Mouse (Mus musculus): ENCODE data around the gene Skap1. TPM values are rescaled to one million over a fixed set of nuclear protein-coding genes. Genes with fewer than 3 reads are reported as not detected.

Skap1 gene
- polyA plus RNA-seq, 2 experiments = 0.11 to 0.14 TPM

- H3K36me3 ChIP-seq (replicated peaks; ENCODE audit: control insufficient read depth, insufficient read depth, low read depth) = no peaks in the 10 kb centered on the region
- DNase-seq (ENCODE audit: low read depth in 3 of 3, low spot score in 3 of 3) (no peak), ATAC-seq (ENCODE audit: insufficient read depth) (no peak)
- H3K9me3 ChIP-seq (ENCODE audit: control insufficient read depth, low read length) = no peaks in the 10 kb centered on the region
- H3K27ac ChIP-seq = no peak overlapping the region
- H3K4me2 ChIP-seq (ENCODE audit: low read depth) = no peak overlapping the region
- no peak overlapping the region for H3K9ac ChIP-seq (replicated peaks)
- no peak for TF ChIP-seq EP300 (IDR thresholded peaks at IDR 0.05; ENCODE audit: low read depth)
- TF ChIP-seq CTCF (IDR thresholded peaks at IDR 0.05; ENCODE audit: low read depth) = no peak
- H3K4me1 ChIP-seq (replicated peaks; ENCODE audit: control insufficient read depth in 2 of 2, insufficient read depth in 2 of 2, low read length in 1 of 2) = no peaks in the 10 kb centered on the region
- no peak overlapping the region for H3K4me3 ChIP-seq (ENCODE audit: insufficient read depth in 1 of 2, low read depth in 2 of 2, low read length in 2 of 2)
- H3K27me3 ChIP-seq (ENCODE audit: control insufficient read depth, insufficient read depth, low read length) = no peaks in the 10 kb centered on the region
- 63% methylated on average over 13 of the region's 13 CpGs for WGBS (ENCODE audit: insufficient replicate concordance)
Measured at GRCm38 (mm10) chr11:96531757-96532433, 67.5 kb downstream of the Skap1 start.

GRCm38 (mm10) chr11:96534531-96534930 is 70.1 kb downstream of the Skap1 start:
- WGBS (ENCODE audit: insufficient replicate concordance) = 51% methylated on average over 2 of the region's 2 CpGs
- no peak overlapping the region for H3K4me3 ChIP-seq (ENCODE audit: insufficient read depth in 1 of 2, low read depth in 2 of 2, low read length in 2 of 2)
- H3K9ac ChIP-seq (replicated peaks) = no peak overlapping the region
- H3K4me2 ChIP-seq (ENCODE audit: low read depth) = no peak overlapping the region
- DNase-seq (ENCODE audit: low read depth in 3 of 3, low spot score in 3 of 3) (no peak), ATAC-seq (ENCODE audit: insufficient read depth) (no peak)
- no peak for TF ChIP-seq CTCF (IDR thresholded peaks at IDR 0.05; ENCODE audit: low read depth)
- TF ChIP-seq EP300 (IDR thresholded peaks at IDR 0.05; ENCODE audit: low read depth) = no peak
- H3K9me3 ChIP-seq (ENCODE audit: control insufficient read depth, low read length) = no peaks in the 10 kb centered on the region
- H3K27ac ChIP-seq = no peak overlapping the region
- H3K4me1 ChIP-seq (replicated peaks; ENCODE audit: control insufficient read depth in 2 of 2, insufficient read depth in 2 of 2, low read length in 1 of 2) = no peaks in the 10 kb centered on the region
- no peaks in the 10 kb centered on the region for H3K27me3 ChIP-seq (ENCODE audit: control insufficient read depth, insufficient read depth, low read length)
- H3K36me3 ChIP-seq (replicated peaks; ENCODE audit: control insufficient read depth, insufficient read depth, low read depth) = no peaks in the 10 kb centered on the region

- Histone ChIP-seq H3K4me3 (ENCODE audit: insufficient read depth in 1 of 2, low read depth in 2 of 2, low read length in 2 of 2) (no peak overlapping the region), H3K4me2 (ENCODE audit: low read depth) (no peak overlapping the region), H3K27ac (no peak overlapping the region), H3K4me1 (replicated peaks; ENCODE audit: control insufficient read depth in 2 of 2, insufficient read depth in 2 of 2, low read length in 1 of 2) (no peaks in the 10 kb centered on the region), H3K9me3 (ENCODE audit: control insufficient read depth, low read length) (no peaks in the 10 kb centered on the region), H3K27me3 (ENCODE audit: control insufficient read depth, insufficient read depth, low read length) (no peaks in the 10 kb centered on the region), H3K9ac (replicated peaks) (no peak overlapping the region), H3K36me3 (replicated peaks; ENCODE audit: control insufficient read depth, insufficient read depth, low read depth) (no peaks in the 10 kb centered on the region)
- WGBS (ENCODE audit: insufficient replicate concordance) = 22% methylated on average over 5 of the region's 5 CpGs
- ATAC-seq (ENCODE audit: insufficient read depth) = no peak
- DNase-seq (ENCODE audit: low read depth in 3 of 3, low spot score in 3 of 3) = no peak
- no peak for TF ChIP-seq EP300 (IDR thresholded peaks at IDR 0.05; ENCODE audit: low read depth)
- peak; percentile 71 for TF ChIP-seq CTCF (IDR thresholded peaks at IDR 0.05; ENCODE audit: low read depth)
Measured at GRCm38 (mm10) chr11:96536146-96536545, 71.8 kb downstream of the Skap1 start.

- H3K27ac ChIP-seq = no peak overlapping the region
- no peaks in the 10 kb centered on the region for H3K36me3 ChIP-seq (replicated peaks; ENCODE audit: control insufficient read depth, insufficient read depth, low read depth)
- no peak overlapping the region for H3K9ac ChIP-seq (replicated peaks)
- no peak for TF ChIP-seq EP300 (IDR thresholded peaks at IDR 0.05; ENCODE audit: low read depth)
- no peak for TF ChIP-seq CTCF (IDR thresholded peaks at IDR 0.05; ENCODE audit: low read depth)
- WGBS (ENCODE audit: insufficient replicate concordance) = 57% methylated on average over 7 of the region's 7 CpGs
- DNase-seq (ENCODE audit: low read depth in 3 of 3, low spot score in 3 of 3) = no peak
- no peaks in the 10 kb centered on the region for H3K4me1 ChIP-seq (replicated peaks; ENCODE audit: control insufficient read depth in 2 of 2, insufficient read depth in 2 of 2, low read length in 1 of 2)
- H3K4me2 ChIP-seq (ENCODE audit: low read depth) = no peak overlapping the region
- H3K27me3 ChIP-seq (ENCODE audit: control insufficient read depth, insufficient read depth, low read length) = no peaks in the 10 kb centered on the region
- no peaks in the 10 kb centered on the region for H3K9me3 ChIP-seq (ENCODE audit: control insufficient read depth, low read length)
- no peak for ATAC-seq (ENCODE audit: insufficient read depth)
- H3K4me3 ChIP-seq (ENCODE audit: insufficient read depth in 1 of 2, low read depth in 2 of 2, low read length in 2 of 2) = no peak overlapping the region
Measured at GRCm38 (mm10) chr11:96542003-96542402, 77.6 kb downstream of the Skap1 start.

- no peaks in the 10 kb centered on the region for H3K4me1 ChIP-seq (replicated peaks; ENCODE audit: control insufficient read depth in 2 of 2, insufficient read depth in 2 of 2, low read length in 1 of 2)
- WGBS (ENCODE audit: insufficient replicate concordance) = 63% methylated on average over 7 of the region's 7 CpGs
- ATAC-seq (ENCODE audit: insufficient read depth) (no peak), DNase-seq (ENCODE audit: low read depth in 3 of 3, low spot score in 3 of 3) (no peak)
- no peak overlapping the region for H3K9ac ChIP-seq (replicated peaks)
- no peaks in the 10 kb centered on the region for H3K27me3 ChIP-seq (ENCODE audit: control insufficient read depth, insufficient read depth, low read length)
- no peak overlapping the region for H3K27ac ChIP-seq
- no peaks in the 10 kb centered on the region for H3K36me3 ChIP-seq (replicated peaks; ENCODE audit: control insufficient read depth, insufficient read depth, low read depth)
- H3K9me3 ChIP-seq (ENCODE audit: control insufficient read depth, low read length) = no peaks in the 10 kb centered on the region
- no peak for TF ChIP-seq EP300 (IDR thresholded peaks at IDR 0.05; ENCODE audit: low read depth)
- no peak for TF ChIP-seq CTCF (IDR thresholded peaks at IDR 0.05; ENCODE audit: low read depth)
- H3K4me3 ChIP-seq (ENCODE audit: insufficient read depth in 1 of 2, low read depth in 2 of 2, low read length in 2 of 2) = no peak overlapping the region
- no peak overlapping the region for H3K4me2 ChIP-seq (ENCODE audit: low read depth)
Measured at GRCm38 (mm10) chr11:96542561-96542960, 78.2 kb downstream of the Skap1 start.
